Mouse (Mus musculus) left cerebral cortex, postnatal 36 days (tissue): ENCODE data around the gene Tex45. TPM values are rescaled to one million over a fixed set of nuclear protein-coding genes. Genes with fewer than 3 reads are reported as not detected.

Source experiments
- DNase-seq, 2 experiments: peaks; one replicate each; pipeline ENCODE4 v3.0.0; 2021 to 2022; ENCODE audit warnings: low spot score in 2 of 2, mixed read lengths in 1 of 2
- intact Hi-C: fragments of 180-260 bp; cut with DNase I; formaldehyde crosslinking; loops from one replicate; pipeline ENCODE4 v1.15.1; 2025
- total RNA-seq, 2 experiments: library from RNA; stranded (reverse); gene quantifications; 2 replicates each; pipeline ENCODE4 v1.2.3; 2021

The Tex45 gene
- under 1 TPM in 1 of 2 experiments, not detected in 1; 0.61 TPM for total RNA-seq

GRCm38 (mm10) chr8:3470562-3470961 lies at the start of gene Tex45:
TSS of gene Tex45 (plus strand) at chr8:3470862.
- intact Hi-C loops: no loop called here
- DNase-seq: no peak

GRCm38 (mm10) chr8:3421507-3421906 lies 49.2 kb upstream of the Tex45 start:
- intact Hi-C loops: no loop called here
- DNase-seq: no peak

GRCm38 (mm10) chr8:3425217-3425616 lies 45.4 kb upstream of the Tex45 start:
- DNase-seq: no peak
- intact Hi-C loops: no loop called here

- no peak for DNase-seq
- intact Hi-C loops: no loop called here
Measured at GRCm38 (mm10) chr8:3426211-3426610, 44.5 kb upstream of the Tex45 start.

GRCm38 (mm10) chr8:3428426-3428825 lies 42.2 kb upstream of the Tex45 start:
- intact Hi-C loops: no loop called here
- no peak for DNase-seq

GRCm38 (mm10) chr8:3429966-3430365 lies 40.7 kb upstream of the Tex45 start:
- intact Hi-C loops: no loop called here
- no peak for DNase-seq

- intact Hi-C loops: no loop called here
- no peak for DNase-seq
Measured at GRCm38 (mm10) chr8:3431113-3431512, 39.5 kb upstream of the Tex45 start.

- intact Hi-C loops: no loop called here
- DNase-seq: no peak
Measured at GRCm38 (mm10) chr8:3436492-3436891, 34.2 kb upstream of the Tex45 start.

- intact Hi-C loops: no loop called here
- DNase-seq: no peak
Measured at GRCm38 (mm10) chr8:3439510-3439909, 31.2 kb upstream of the Tex45 start.

- DNase-seq: no peak
- intact Hi-C loops: no loop called here
Measured at GRCm38 (mm10) chr8:3449226-3449625, 21.4 kb upstream of the Tex45 start.

- intact Hi-C loops: loop anchor here (10.0 kb wide), 1 partner anchor 96 kb away; the partner anchor contains the start of gene A430078G23Rik
- DNase-seq: peak; percentile 30 to 34
Measured at GRCm38 (mm10) chr8:3450670-3451069, 20.0 kb upstream of the Tex45 start.

- intact Hi-C loops: loop anchor here (10.0 kb wide), 1 partner anchor 97 kb away; the partner anchor contains the start of gene A430078G23Rik
- no peak for DNase-seq
Measured at GRCm38 (mm10) chr8:3451992-3452391, 18.7 kb upstream of the Tex45 start.

- DNase-seq: no peak
- intact Hi-C loops: no loop called here
Measured at GRCm38 (mm10) chr8:3463248-3463647, 7.4 kb upstream of the Tex45 start.

GRCm38 (mm10) chr8:3464309-3464708 lies 6.4 kb upstream of the Tex45 start:
- intact Hi-C loops: no loop called here
- no peak for DNase-seq

- DNase-seq: peak; percentile 74 to 82
- intact Hi-C loops: no loop called here
Measured at GRCm38 (mm10) chr8:3467006-3467885, 3.4 kb upstream of the Tex45 start, which contains the start of gene Pex11g. TSS of gene Pex11g (minus strand) at chr8:3467680.

- no peak for DNase-seq
- intact Hi-C loops: no loop called here
Measured at GRCm38 (mm10) chr8:3467886-3468545, 2.6 kb upstream of the Tex45 start.

- intact Hi-C loops: no loop called here
- DNase-seq: no peak
Measured at GRCm38 (mm10) chr8:3468838-3469237, 1.8 kb upstream of the Tex45 start.

GRCm38 (mm10) chr8:3475715-3476429 lies 5.2 kb downstream of the Tex45 start:
- intact Hi-C loops: no loop called here
- DNase-seq: no peak

GRCm38 (mm10) chr8:3480221-3480785 lies 9.6 kb downstream of the Tex45 start:
- intact Hi-C loops: no loop called here
- no peak for DNase-seq

- intact Hi-C loops: no loop called here
- DNase-seq: no peak
Measured at GRCm38 (mm10) chr8:3481605-3482004, 10.9 kb downstream of the Tex45 start.
